Mouse (Mus musculus) forebrain, postnatal 0 days (tissue): ENCODE measurements around the gene St3gal3. TPM values are rescaled to one million over a fixed set of nuclear protein-coding genes. Genes with fewer than 3 reads are reported as not detected.
A peak's percentile ranks its signal among the peaks of the same experiment; 100 is the strongest.

Experiments used
- ATAC-seq: fragments of 200-750 bp; cut with Nextera tagmentation; 2 replicates; pipeline ENCODE4 v1.8.0; 2017; ENCODE audit warnings: mild to moderate bottlenecking, moderate library complexity
- DNase-seq: peaks from one replicate; pipeline ENCODE4 v3.0.0-alpha.2; 2015
- H3K27ac ChIP-seq: fragments of 300-500 bp; sonication (generic); 2 replicates; pipeline ENCODE4 v1.5.1; 2014; ENCODE audit warnings: low read depth, mild to moderate bottlenecking, antibody characterized with exemption, low read length, moderate library complexity, mixed read lengths
- H3K27me3 ChIP-seq: fragments of 300-500 bp; sonication (generic); 2 replicates; pipeline ENCODE4 v1.6.1; 2014; ENCODE audit warnings: mild to moderate bottlenecking, low read length, mixed read lengths; ENCODE audit not compliant: insufficient read depth
- H3K36me3 ChIP-seq: fragments of 300-500 bp; sonication (generic); 2 replicates; pipeline ENCODE4 v1.6.1; 2014; ENCODE audit warnings: mild to moderate bottlenecking, moderate library complexity; ENCODE audit not compliant: insufficient read depth
- H3K4me1 ChIP-seq: fragments of 300-500 bp; sonication (generic); 2 replicates; pipeline ENCODE4 v1.6.1; 2014; ENCODE audit warnings: antibody characterized with exemption; ENCODE audit not compliant: insufficient read depth
- H3K4me2 ChIP-seq: fragments of 300-500 bp; sonication (generic); 2 replicates; pipeline ENCODE4 v1.6.1; 2014; ENCODE audit warnings: low read depth, mild to moderate bottlenecking, moderate library complexity
- H3K4me3 ChIP-seq: fragments of 300-500 bp; sonication (generic); 2 replicates; pipeline ENCODE4 v1.5.1; 2014; ENCODE audit warnings: low read depth, low read length, mixed read lengths
- H3K9ac ChIP-seq: fragments of 300-500 bp; sonication (generic); 2 replicates; pipeline ENCODE4 v1.6.1; 2014; ENCODE audit warnings: mild to moderate bottlenecking
- H3K9me3 ChIP-seq: fragments of 300-500 bp; sonication (generic); 2 replicates; pipeline ENCODE4 v1.6.1; 2016; ENCODE audit warnings: low read length
- CTCF ChIP-seq: sonication (generic); IDR thresholded peaks from 2 replicates; pipeline ENCODE4 v1.5.1; 2016; ENCODE audit warnings: antibody characterized with exemption, control low read depth, low read depth
- WGBS: fragments of 180-500 bp; shearing (Covaris S2); extraction: QIAGEN DNeasy Blood & Tissue Kit; methylation state at CpG from one replicate; pipeline ENCODE4 v1.1.7; 2014; 5-methylcytosine and 5-hydroxymethylcytosine counted together
- polyA plus RNA-seq: library from polyadenylated mRNA; unstranded; fragments of >200 nt; fragmentation: Nextera tagmentation; extraction: Ambion mirVana; gene quantifications from 2 replicates; pipeline ENCODE4 v1.2.1, GENCODE M21; 2015
- total RNA-seq: library from RNA; depleted of rRNA; stranded (reverse); fragments of >200 nt; gene quantifications from 2 replicates; pipeline ENCODE4 v1.2.3, GENCODE M21; 2014

Gene St3gal3
- total and polyA plus RNA-seq, 2 experiments from 2014 or later = 11.2 to 36.1 TPM

DNA sequence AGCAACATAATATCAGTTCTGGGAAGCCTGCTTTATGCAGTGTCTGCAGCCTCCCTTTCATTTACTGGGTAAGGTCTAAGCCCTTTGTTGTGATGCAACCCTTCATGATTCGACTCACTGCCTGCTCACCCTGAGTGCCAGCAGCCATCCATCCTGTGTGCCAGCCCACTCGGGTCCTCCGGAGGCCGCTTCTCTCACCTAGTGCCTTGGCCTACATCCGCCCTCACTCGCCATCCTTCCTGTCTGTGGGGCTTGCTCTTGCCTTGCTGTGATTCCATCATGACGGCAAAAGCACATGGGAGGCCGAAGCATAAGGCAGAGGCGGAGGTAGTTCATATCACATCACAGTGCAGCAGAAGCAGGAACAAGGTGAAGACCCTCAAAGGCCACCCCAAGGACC, 56.1 kb downstream of the St3gal3 start:
- 88% methylated on average over 9 of the region's 9 CpGs for WGBS
- H3K4me2 ChIP-seq = no peak overlapping the region
- no peaks in the 10 kb centered on the region for H3K36me3 ChIP-seq
- H3K27me3 ChIP-seq = no peaks in the 10 kb centered on the region
- H3K4me1 ChIP-seq = no peaks in the 10 kb centered on the region
- DNase-seq (no peak), ATAC-seq (no peak)
- no peaks in the 10 kb centered on the region for H3K9me3 ChIP-seq
- no peak overlapping the region for H3K4me3 ChIP-seq
- no peak overlapping the region for H3K9ac ChIP-seq
- H3K27ac ChIP-seq = no peak overlapping the region
- no peak for TF ChIP-seq CTCF

DNA sequence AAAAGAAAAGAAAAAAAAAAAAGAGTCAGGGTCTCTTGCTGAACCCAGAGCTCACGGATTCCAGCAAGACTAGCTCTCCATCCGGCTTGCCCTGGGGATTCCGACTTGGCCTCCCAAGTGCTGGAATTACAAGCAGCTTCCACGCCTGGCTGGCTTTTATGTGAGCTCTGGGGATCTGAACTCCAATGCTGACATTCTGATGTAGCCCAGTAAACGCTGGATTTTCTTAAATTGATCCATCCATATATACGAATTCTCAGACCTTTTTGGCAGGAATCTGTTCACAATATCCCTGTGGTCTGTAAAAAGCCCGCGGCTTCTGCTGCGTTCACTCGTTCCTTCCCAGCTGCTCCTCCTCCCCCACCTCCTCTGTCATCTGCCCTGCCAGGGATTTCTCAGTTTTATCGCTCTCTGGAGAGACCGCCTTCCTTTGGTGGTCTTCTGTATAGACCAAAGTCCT, 57.4 kb downstream of the St3gal3 start:
- no peak for ATAC-seq
- no peak overlapping the region for H3K4me2 ChIP-seq
- no peak for DNase-seq
- TF ChIP-seq CTCF = no peak
- H3K27me3 ChIP-seq = no peaks in the 10 kb centered on the region
- no peak overlapping the region for H3K9ac ChIP-seq
- H3K4me1 ChIP-seq = no peaks in the 10 kb centered on the region
- no peak overlapping the region for H3K4me3 ChIP-seq
- no peaks in the 10 kb centered on the region for H3K36me3 ChIP-seq
- WGBS = 71% methylated on average over 12 of the region's 12 CpGs
- H3K27ac ChIP-seq = no peak overlapping the region
- no peaks in the 10 kb centered on the region for H3K9me3 ChIP-seq

GRCm38 (mm10) chr4:118076648-118077047, 58.1 kb downstream of the St3gal3 start:
- no peak overlapping the region for H3K27ac ChIP-seq

DNA sequence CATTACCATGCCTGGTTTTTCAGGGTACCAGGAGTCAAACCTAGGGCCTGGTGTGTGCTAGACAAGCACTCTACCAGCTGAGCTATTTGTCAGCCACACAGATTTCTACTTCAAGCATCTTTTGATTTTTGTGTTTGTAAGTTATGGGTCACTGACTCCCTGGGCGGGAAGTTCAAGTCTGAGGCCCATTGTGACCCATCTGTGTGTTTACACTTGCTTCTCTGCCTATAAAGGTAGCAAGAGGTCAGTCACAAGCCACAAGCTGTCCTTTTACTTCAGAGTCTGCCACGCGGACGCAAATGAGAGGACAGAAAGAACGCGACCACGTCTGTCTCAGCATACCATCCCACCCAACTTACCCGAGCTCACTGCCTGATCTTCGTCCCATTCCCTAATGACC, 59.4 kb downstream of the St3gal3 start:
- no peak for ATAC-seq
- no peak overlapping the region for H3K27ac ChIP-seq

More at GRCm38 (mm10) chr4:118076648-118077047, 58.1 kb downstream of the St3gal3 start:
- 95% methylated on average over 1 of the region's 1 CpGs for WGBS
- ATAC-seq (no peak), DNase-seq (no peak)
- TF ChIP-seq CTCF = no peak
- Histone ChIP-seq H3K4me1 (no peaks in the 10 kb centered on the region), H3K9ac (no peak overlapping the region), H3K4me2 (no peak overlapping the region), H3K36me3 (no peaks in the 10 kb centered on the region), H3K9me3 (no peaks in the 10 kb centered on the region), H3K27me3 (no peaks in the 10 kb centered on the region), H3K4me3 (no peak overlapping the region)

DNA sequence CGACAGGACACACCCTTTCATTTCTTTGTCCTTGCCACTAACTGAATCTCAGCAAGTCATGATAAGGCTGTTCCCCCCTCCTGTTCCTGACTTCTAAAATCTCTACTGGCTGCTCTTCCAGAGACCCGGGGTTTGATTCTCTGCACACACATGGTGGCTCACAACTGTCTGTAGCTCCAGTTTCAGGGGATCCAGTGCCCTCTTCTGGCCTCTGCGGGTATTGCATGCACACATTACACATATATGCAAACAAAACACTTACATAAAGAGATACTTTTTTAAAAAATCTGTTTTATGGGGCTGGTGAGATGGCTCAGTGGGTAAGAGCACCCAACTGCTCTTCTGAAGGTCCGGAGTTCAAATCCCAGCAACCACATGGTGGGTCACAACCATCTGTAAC, 60.5 kb downstream of the St3gal3 start:
- Histone ChIP-seq H3K4me1 (no peaks in the 10 kb centered on the region), H3K27me3 (no peaks in the 10 kb centered on the region), H3K4me3 (no peak overlapping the region), H3K4me2 (no peak overlapping the region), H3K27ac (no peak overlapping the region), H3K9me3 (no peaks in the 10 kb centered on the region), H3K9ac (no peak overlapping the region), H3K36me3 (no peaks in the 10 kb centered on the region)
- ATAC-seq (no peak), DNase-seq (no peak)
- WGBS = 96% methylated on average over 4 of the region's 4 CpGs
- peak; percentile 37; the same call in 1 of the 2 replicates for TF ChIP-seq CTCF

More for the DNA sequence above, 59.4 kb downstream of the St3gal3 start:
- WGBS = 88% methylated on average over 9 of the region's 9 CpGs
- TF ChIP-seq CTCF = no peak
- Histone ChIP-seq H3K4me3 (no peak overlapping the region), H3K4me1 (no peaks in the 10 kb centered on the region), H3K4me2 (no peak overlapping the region), H3K36me3 (no peaks in the 10 kb centered on the region), H3K27me3 (no peaks in the 10 kb centered on the region), H3K9me3 (no peaks in the 10 kb centered on the region), H3K9ac (no peak overlapping the region)
- DNase-seq = no peak

DNA sequence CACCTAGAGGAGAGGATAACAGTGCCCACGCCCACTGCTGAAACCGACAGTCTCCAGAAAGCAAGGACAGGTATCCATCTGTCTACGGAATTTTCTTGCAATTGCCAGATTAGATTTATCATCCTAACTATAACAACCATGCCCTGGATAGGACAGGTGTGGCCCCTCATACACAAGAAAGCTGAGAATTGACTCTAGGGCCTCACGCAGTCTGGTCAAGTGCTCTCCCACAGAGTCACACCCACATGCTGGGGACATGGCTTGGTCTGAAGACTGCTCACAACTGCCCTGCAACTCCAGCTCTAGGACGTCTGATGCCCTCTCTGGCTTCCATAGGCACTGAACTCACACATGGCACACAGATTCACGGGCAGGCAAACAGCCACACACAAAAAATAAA, 61.6 kb downstream of the St3gal3 start:
- Histone ChIP-seq H3K27ac (no peak overlapping the region), H3K27me3 (no peaks in the 10 kb centered on the region), H3K4me2 (no peak overlapping the region), H3K9me3 (no peaks in the 10 kb centered on the region), H3K9ac (no peak overlapping the region), H3K4me3 (no peak overlapping the region), H3K36me3 (no peaks in the 10 kb centered on the region), H3K4me1 (no peaks in the 10 kb centered on the region)
- ATAC-seq (no peak), DNase-seq (no peak)
- TF ChIP-seq CTCF = no peak
- 86% methylated on average over 6 of the region's 6 CpGs for WGBS

DNA sequence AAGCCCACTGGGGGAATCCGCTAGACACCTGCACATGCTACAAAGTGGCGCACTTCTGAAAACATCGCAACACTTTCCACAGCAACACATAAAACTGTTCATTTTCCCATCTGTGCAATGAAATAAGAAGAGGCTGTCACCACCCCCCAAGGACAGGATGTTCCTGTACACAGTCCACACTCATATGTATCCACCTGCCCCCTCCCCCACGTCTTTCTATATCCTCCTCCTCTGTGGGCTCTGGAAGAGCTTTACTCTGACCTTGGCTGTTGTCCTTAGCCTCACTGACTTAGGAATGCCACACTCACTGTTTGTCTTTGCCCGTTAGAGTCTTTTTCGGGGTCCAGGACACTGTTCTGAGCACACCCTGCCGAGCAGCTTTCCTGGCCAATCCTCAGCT, 62.8 kb downstream of the St3gal3 start:
- Histone ChIP-seq H3K9ac (no peak overlapping the region), H3K27ac (no peak overlapping the region), H3K36me3 (no peaks in the 10 kb centered on the region), H3K4me2 (no peak overlapping the region), H3K9me3 (no peaks in the 10 kb centered on the region), H3K4me1 (no peaks in the 10 kb centered on the region), H3K4me3 (no peak overlapping the region), H3K27me3 (no peaks in the 10 kb centered on the region)
- no peak for TF ChIP-seq CTCF
- 75% methylated on average over 7 of the region's 7 CpGs for WGBS
- ATAC-seq (no peak), DNase-seq (no peak)
